Mouse (Mus musculus) cerebellum, adult 2 months (tissue): Measurements from ENCODE around the gene Sltm. TPM values are rescaled to one million over a fixed set of nuclear protein-coding genes. Genes with fewer than 3 reads are reported as not detected.
A peak's percentile ranks its signal among the peaks of the same experiment; 100 is the strongest.

Experiments used
- DNase-seq, 2 experiments: peaks; one replicate each; pipeline ENCODE4 v3.0.0; 2021
- H3K27ac ChIP-seq: fragments of 200-500 bp; 2 replicates; pipeline ENCODE4 v1.5.1; 2012; ENCODE audit warnings: low read length, control low read depth, inconsistent platforms; ENCODE audit not compliant: insufficient read depth
- H3K27me3 ChIP-seq: fragments of 200-500 bp; 2 replicates; pipeline ENCODE4 v1.6.1; 2012; ENCODE audit warnings: inconsistent platforms, mild to moderate bottlenecking, low read length, moderate library complexity; ENCODE audit not compliant: control insufficient read depth, insufficient read depth
- H3K4me1 ChIP-seq: fragments of 200-500 bp; 2 replicates; pipeline ENCODE4 v1.6.1; 2011; ENCODE audit warnings: low read length; ENCODE audit not compliant: control insufficient read depth, insufficient read depth
- H3K4me3 ChIP-seq: fragments of 200-500 bp; replicated peaks from 2 replicates; pipeline ENCODE3; 2011; ENCODE audit warnings: mild to moderate bottlenecking, low read depth, low read length, control low read depth; ENCODE audit not compliant: insufficient read depth
- CTCF ChIP-seq: fragments of 200-500 bp; IDR thresholded peaks from 2 replicates; pipeline ENCODE4 v1.5.1; 2011; ENCODE audit warnings: low read depth, mild to moderate bottlenecking, control low read depth, low read length, moderate library complexity, borderline replicate concordance; ENCODE audit not compliant: insufficient read depth
- POLR2A ChIP-seq: fragments of 200-500 bp; IDR thresholded peaks from 2 replicates; pipeline ENCODE4 v1.6.1; 2011; ENCODE audit warnings: low read length, control low read depth, borderline replicate concordance; ENCODE audit not compliant: insufficient read depth
- WGBS: fragments of 180-500 bp; shearing (Covaris S2); methylation state at CpG from one replicate; pipeline ENCODE4 v1.1.7; 2018; 5-methylcytosine and 5-hydroxymethylcytosine counted together
- polyA plus RNA-seq: library from polyadenylated mRNA; depleted of rRNA; stranded (reverse); fragments of >200 nt; gene quantifications from 2 replicates; pipeline ENCODE4 v1.2.3, GENCODE M21; 2012; rRNA removed

The Sltm gene
- polyA plus RNA-seq, result 51.4 and 52.7 TPM in 2 replicates

GRCm38 (mm10) chr9:70542305-70543041 lies at the start of gene Sltm:
Gene Sltm, plus strand, starts transcription at chr9:70542754.
- TF ChIP-seq CTCF, result no peak
- peak; percentile 38; the same call in 1 of the 2 replicates for TF ChIP-seq POLR2A
- H3K27me3 ChIP-seq, result no peaks in the 10 kb centered on the region
- DNase-seq, result peak; percentile 99
- H3K4me1 ChIP-seq, result no peaks in the 10 kb centered on the region; the same call in 1 of the 2 replicates
- H3K27ac ChIP-seq, result peak within 1 kb of the TSS; percentile 75
- H3K4me3 ChIP-seq, result peak within 1 kb of the TSS; percentile 93
- WGBS, result under 1% methylated on average over 75 of the region's 75 CpGs

- WGBS, result 85% methylated on average over 2 of the region's 2 CpGs
- TF ChIP-seq CTCF (no peak), POLR2A (no peak)
Observed at GRCm38 (mm10) chr9:70493038-70493437, 49.5 kb upstream of the Sltm start.

GRCm38 (mm10) chr9:70496990-70497389 lies 45.6 kb upstream of the Sltm start:
- Histone ChIP-seq H3K27me3 (no peaks in the 10 kb centered on the region), H3K27ac (no peak overlapping the region), H3K4me1 (no peaks in the 10 kb centered on the region), H3K4me3 (no peak overlapping the region)
- no peak for TF ChIP-seq POLR2A
- no peak for DNase-seq

More at GRCm38 (mm10) chr9:70493038-70493437, 49.5 kb upstream of the Sltm start:
- Histone ChIP-seq H3K4me3 (no peak overlapping the region), H3K4me1 (no peaks in the 10 kb centered on the region), H3K27me3 (no peaks in the 10 kb centered on the region), H3K27ac (no peak overlapping the region)
- DNase-seq, result no peak

GRCm38 (mm10) chr9:70502284-70503014 lies 40.1 kb upstream of the Sltm start:
- Histone ChIP-seq H3K4me3 (peak overlapping the region; percentile 63), H3K27me3 (no peaks in the 10 kb centered on the region), H3K27ac (no peak overlapping the region), H3K4me1 (no peaks in the 10 kb centered on the region)
- TF ChIP-seq POLR2A (no peak), CTCF (no peak)
- WGBS, result 31% methylated on average over 10 of the region's 10 CpGs
- no peak for DNase-seq

- peak overlapping the region; percentile 91 for H3K27ac ChIP-seq
- no peaks in the 10 kb centered on the region for H3K27me3 ChIP-seq
- H3K4me3 ChIP-seq, result peak overlapping the region; percentile 63
- TF ChIP-seq POLR2A (no peak), CTCF (no peak)
- DNase-seq, result no peak
- WGBS, result under 1% methylated on average over 53 of the region's 70 CpGs
- H3K4me1 ChIP-seq, result no peaks in the 10 kb centered on the region
Observed at GRCm38 (mm10) chr9:70503015-70503603, 39.4 kb upstream of the Sltm start.

GRCm38 (mm10) chr9:70503626-70504041 lies 38.9 kb upstream of the Sltm start, which contains the start of gene Rnf111:
Gene Rnf111, minus strand, starts transcription at chr9:70503725.
- Histone ChIP-seq H3K4me3 (peak within 1 kb of the TSS; percentile 63), H3K4me1 (no peaks in the 10 kb centered on the region), H3K27ac (peak within 1 kb of the TSS; percentile 91), H3K27me3 (no peaks in the 10 kb centered on the region)
- 1% methylated on average over 45 of the region's 45 CpGs for WGBS
- DNase-seq, result peak; percentile 97 to 98
- TF ChIP-seq POLR2A (peak; percentile 89), CTCF (no peak)

- no peak overlapping the region for H3K27ac ChIP-seq
- WGBS, result 63% methylated on average over 2 of the region's 2 CpGs
- TF ChIP-seq POLR2A (no peak), CTCF (no peak)
- H3K27me3 ChIP-seq, result no peaks in the 10 kb centered on the region
- no peaks in the 10 kb centered on the region for H3K4me1 ChIP-seq
- no peak overlapping the region for H3K4me3 ChIP-seq
- no peak for DNase-seq
Observed at GRCm38 (mm10) chr9:70506186-70506585, 36.4 kb upstream of the Sltm start.

- H3K27ac ChIP-seq, result no peak overlapping the region
- WGBS, result 71% methylated on average over 8 of the region's 8 CpGs
- H3K27me3 ChIP-seq, result no peaks in the 10 kb centered on the region
- TF ChIP-seq CTCF, result no peak
- TF ChIP-seq POLR2A, result no peak
- no peak overlapping the region for H3K4me3 ChIP-seq
- DNase-seq, result no peak
- no peaks in the 10 kb centered on the region for H3K4me1 ChIP-seq
Observed at GRCm38 (mm10) chr9:70506787-70507186, 35.8 kb upstream of the Sltm start.
